Mouse (Mus musculus) gastrocnemius, postnatal 25 days (tissue): ENCODE data around the gene Ccdc18. TPM values are rescaled to one million over a fixed set of nuclear protein-coding genes. Genes with fewer than 3 reads are reported as not detected.
"Not testable (repeated sequence)": the region's sequence is repeated elsewhere in the genome, so short reads cannot be mapped to it uniquely, and the experiment has no call there.

Experiments
- DNase-seq: peaks from one replicate; pipeline ENCODE4 v3.0.0; 2022
- total RNA-seq, 2 experiments: library from RNA; stranded (reverse); gene quantifications; 1 replicate in 1 of 2; 2 replicates in 1 of 2; pipeline ENCODE4 v1.2.3; 2021

Ccdc18 gene
- total RNA-seq, 2 experiments from 2014 or later: 0.32 to 0.46 TPM

DNA sequence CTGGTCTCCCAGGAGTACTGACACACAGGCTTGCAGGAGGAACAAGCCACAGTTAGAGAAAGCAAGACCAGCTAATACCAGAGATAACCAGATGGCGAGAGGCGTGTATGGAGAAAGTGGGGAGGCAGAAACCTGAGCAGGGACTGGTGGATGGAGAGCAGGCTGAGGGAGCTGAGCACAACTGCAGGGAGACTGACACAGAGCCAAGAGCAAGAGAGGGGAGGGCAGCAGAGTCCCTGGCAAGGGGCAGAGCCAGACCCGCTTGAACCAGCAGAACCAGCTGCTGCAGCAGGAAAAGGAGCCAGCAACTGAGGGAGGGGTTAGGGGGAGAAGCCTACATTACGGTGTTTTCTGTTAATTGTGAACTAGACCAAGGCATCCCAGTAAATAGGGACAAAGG, 130.0 kb downstream of the Ccdc18 start:
- DNase-seq: peak; percentile 30

DNA sequence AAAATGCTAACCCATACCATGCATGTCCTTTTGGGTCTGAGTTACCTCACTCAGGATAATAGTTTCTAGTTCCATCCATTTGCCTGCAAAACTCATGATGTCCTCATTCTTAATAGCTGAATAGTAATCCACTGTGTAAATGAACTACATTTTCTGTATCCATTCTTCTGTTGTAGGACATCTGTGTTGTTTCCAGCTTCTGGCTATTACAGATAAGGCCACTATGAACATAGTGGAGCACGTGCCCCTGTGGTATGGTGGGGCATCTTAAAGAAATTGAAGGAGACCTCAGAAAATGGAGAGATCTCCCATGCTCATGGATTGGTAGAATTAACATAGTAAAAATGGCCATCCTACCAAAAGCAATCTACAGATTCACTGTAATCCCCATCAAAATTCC, 131.1 kb downstream of the Ccdc18 start:
- not testable (repeated sequence) for DNase-seq

DNA sequence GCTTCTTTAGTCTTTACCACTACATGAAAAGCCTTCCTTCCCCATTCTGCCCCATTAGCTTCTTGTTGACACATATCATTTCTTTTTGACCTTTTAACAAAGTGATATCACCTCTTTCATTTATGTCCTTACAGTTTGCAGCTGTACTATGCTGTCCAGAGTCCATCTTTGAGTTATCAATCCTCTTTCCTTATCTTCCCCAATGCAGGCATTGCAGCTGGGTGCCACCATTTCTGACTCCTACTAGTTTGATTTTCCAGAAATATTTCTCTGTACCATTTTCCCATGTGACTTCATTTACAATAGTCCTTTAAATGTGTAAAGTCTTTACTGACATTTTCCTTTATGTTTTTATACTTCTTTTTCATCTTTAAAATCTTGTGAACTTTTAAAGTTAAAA, 134.3 kb downstream of the Ccdc18 start:
- no peak for DNase-seq

DNA sequence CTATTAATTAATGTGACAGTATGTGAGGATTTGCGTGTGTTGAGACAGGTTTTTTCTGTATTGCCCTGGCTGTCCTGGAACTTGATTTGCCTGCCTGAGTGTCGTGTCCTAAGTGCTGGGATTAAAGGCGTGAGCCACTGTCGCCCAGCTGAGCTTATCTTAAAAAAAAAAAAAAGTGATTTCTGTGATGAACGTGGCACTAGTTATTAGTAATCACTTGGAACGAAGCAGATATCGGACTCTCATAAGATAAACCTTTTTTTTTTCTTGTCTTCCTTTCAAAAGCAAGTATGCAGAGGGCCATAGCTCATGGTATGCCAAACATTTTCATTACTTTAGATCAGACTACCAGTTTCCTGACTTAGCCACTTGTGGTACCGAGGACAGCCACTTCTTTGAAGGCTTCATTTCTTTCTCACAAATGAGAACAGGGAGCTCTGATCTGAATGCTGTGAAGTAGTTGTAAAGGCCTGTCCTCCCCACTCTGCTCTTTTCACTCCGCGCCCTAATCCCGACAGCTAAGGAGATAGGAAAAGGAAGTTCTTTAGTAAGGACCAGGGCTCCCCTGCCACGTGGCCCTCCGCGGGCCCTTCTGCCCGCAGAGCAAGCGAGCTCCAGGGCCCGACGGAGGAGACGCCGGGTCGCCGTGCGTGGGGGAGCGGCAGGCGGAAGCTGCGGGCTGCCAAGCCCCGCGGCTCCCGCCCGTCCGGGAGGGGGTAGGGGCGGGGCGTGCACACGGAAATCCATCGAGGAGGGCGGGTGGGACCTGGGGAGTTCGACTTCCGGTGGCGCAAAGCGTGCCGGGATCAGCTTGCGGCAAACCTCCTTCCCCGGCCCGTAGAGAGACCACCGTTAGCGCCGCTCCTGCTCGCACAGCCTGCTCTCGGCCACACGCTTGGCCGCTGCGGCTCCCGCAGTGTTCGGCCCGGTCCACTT, 135.7 kb downstream of the Ccdc18 start, which contains the start of gene Dr1:
Gene Dr1, plus strand, starts transcription at position 771 of the 936 bp plus-strand sequence.
- peak; percentile 93 for DNase-seq

DNA sequence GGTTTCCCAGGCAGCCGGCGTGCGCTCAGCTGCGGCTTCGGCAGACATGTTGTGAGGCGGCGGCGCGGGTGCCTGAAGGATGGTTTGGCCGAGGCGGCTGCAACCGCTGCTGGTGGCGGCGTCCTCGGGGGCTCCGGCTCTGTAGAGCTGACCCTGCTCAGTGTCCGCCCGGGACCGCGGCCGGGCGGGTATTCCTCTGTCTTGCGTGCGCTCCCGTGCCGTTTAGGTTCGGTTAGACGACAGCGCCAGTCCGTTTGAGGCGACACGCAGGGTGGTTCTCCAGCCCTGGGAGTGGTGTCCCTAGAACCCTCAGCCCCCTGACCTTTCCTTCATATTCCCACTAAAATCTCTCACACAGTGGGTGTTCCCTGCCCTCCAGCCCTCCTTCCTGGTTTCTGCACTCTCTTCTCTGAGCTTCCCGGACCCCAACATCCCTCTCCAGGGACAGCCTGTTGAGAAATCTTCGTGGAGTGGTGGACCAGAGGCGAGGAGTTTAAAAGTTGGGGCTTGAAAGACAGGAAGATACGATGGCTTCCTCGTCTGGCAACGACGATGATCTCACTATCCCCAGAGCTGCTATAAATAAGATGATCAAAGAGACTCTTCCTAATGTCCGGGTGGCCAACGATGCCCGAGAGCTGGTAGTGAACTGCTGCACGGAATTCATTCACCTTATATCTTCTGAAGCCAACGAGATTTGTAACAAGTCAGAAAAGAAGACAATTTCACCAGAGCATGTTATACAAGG, 136.6 kb downstream of the Ccdc18 start:
- DNase-seq: no peak

DNA sequence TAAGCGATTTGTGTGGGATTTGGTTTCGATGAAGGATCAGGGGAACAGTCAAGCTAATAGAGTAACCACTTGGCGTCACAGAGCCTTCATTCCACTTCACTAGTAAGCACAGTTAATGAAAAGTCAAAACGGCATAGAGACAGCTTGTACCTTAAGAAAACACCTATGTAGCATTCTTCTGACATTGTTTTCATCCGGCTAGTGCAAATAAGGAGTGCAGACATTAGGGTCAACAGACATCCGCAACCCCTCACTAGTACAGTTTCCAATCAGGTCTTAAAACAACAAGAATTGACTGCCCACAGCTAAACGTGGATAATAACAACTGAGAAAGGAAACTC, 137.1 kb downstream of the Ccdc18 start:
- DNase-seq: no peak

DNA sequence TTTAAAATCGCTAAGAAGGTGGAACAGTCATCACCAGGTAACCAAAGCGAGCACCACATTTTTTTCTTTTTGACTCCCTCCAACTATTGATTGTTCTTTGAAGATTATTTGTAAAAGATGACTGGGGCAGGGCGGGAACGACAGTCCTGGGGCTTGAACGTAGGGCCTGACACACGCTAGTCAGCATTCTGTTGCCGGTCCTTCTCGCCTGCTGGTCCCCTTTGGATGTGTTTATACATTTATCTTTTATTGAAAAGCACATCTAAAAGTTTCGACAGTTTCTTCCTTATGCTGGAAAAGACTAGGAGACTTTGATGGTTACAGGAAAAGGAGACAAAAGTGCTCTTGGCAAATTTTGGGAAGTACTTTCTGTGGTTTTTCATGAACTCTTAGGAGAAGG, 137.7 kb downstream of the Ccdc18 start:
- no peak for DNase-seq

DNA sequence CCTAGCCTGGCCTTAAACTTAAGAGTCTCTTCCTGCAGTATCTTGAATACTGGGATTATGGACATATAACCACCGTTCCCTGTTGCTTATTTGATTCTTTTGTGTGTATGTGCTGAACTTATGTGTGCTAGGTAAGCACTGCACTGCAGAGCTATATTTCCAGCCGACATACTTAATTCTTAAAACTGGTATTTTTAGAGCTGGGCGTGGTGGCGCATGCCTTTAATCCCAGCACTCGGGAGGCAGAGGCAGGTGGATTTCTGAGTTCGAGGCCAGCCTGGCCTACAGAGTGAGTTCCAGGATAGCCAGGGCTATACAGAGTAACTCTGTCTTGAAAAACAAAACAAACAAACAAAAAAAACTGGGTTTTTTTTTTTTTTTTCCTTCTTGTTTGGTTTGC, 138.7 kb downstream of the Ccdc18 start:
- not testable (repeated sequence) for DNase-seq

Other genes starting within 250 kb of the Ccdc18 start
- 10 to 100 TPM; 29.8 to 35.7 TPM for gene Rpl5, start 232.4 kb upstream of the Ccdc18 start, total RNA-seq
- 10 to 100 TPM; 15.1 to 20.7 TPM for gene Fam69a, start 145.8 kb upstream of the Ccdc18 start, total RNA-seq
- 10 to 100 TPM in 1 of 2 experiments, 1 to 10 TPM in 1; 9.3 to 11.2 TPM for gene Mtf2, start 67.2 kb upstream of the Ccdc18 start, total RNA-seq
- gene Tmed5, start 255 bp upstream of the Ccdc18 start, total RNA-seq: 10 to 100 TPM; 22.2 to 31.7 TPM
- gene Dr1, start 136.0 kb downstream of the Ccdc18 start, total RNA-seq: 10 to 100 TPM; 14.7 to 15.6 TPM
- gene Pigg, start 179.7 kb downstream of the Ccdc18 start, total RNA-seq: 1 to 10 TPM; 3.2 to 3.9 TPM
- under 1 TPM; 0.38 to 0.56 TPM for gene Gm42517, start 235.0 kb downstream of the Ccdc18 start, total RNA-seq